Mouse (Mus musculus): Measurements from ENCODE around the gene Prkar1a.
"Not testable (repeated sequence)": the region's sequence is repeated elsewhere in the genome, so short reads cannot be mapped to it uniquely, and the experiment has no call there.

Prkar1a gene

GRCm38 (mm10) chr11:109649206-109649605 is at the start of gene Prkar1a:
TSS of gene Prkar1a (plus strand) at chr11:109649405.
- DNase-seq (ENCODE audit: extremely low spot score, low read depth, low spot score) = no peak

DNA sequence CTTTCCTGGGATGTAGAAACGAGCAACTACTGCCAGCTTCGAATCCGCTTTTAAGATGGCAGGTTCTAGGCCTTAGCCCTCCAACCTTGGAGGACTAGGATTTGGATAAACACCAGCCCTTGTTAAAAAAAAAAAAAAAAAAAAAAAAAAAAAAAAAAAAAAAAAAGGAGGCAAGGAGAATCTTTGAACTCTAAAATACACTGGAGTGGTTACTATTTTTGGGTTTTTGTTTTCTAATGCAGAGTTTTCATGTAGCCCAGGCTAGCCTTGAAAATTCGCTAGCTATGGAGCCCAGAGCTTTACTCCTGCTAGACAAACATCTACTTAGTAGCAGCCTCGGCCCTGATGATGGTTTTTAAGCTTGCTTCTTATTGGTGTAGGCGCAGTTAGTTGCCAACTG is 41.6 kb upstream of the Prkar1a start:
- DNase-seq (ENCODE audit: extremely low spot score, low read depth, low spot score) = no peak

GRCm38 (mm10) chr11:109608976-109609625 is 40.1 kb upstream of the Prkar1a start:
- DNase-seq (ENCODE audit: extremely low spot score, low read depth, low spot score) = no peak

GRCm38 (mm10) chr11:109610046-109610794 is 39.0 kb upstream of the Prkar1a start:
- no peak for DNase-seq (ENCODE audit: extremely low spot score, low read depth, low spot score)

DNA sequence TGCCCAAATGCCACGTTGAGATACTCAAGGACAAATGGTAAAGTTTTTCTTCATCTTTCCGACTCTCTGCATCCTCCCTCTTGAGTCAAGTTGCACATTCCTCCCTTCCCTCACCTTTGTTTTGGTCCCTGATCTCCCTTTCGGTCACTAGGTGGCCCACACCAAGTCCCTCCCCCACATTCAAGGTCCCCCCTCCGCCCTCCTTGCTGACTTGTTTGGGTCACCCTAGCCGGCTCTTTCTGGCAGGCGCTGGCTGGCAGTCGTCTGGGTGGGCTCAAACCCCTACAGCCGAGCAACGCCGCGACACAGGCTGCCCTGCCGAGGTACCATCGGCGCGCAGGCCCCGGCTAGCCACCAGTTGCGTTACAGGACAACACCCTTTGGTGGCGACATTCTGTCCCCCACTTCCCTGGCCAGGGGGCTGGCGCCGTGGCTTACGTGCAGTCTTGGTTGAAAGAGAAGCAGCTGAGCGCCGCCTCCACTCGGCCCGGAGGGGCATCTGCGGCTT is 38.4 kb upstream of the Prkar1a start:
- DNase-seq (ENCODE audit: extremely low spot score, low read depth, low spot score) = no peak

- peak; percentile 85 for DNase-seq (ENCODE audit: extremely low spot score, low read depth, low spot score)
These were observed 37.7 kb upstream of the Prkar1a start, which contains the start of gene Wipi1 for GRCm38 (mm10) chr11:109611303-109612149. TSS of gene Wipi1 (minus strand) at chr11:109611967.

DNA sequence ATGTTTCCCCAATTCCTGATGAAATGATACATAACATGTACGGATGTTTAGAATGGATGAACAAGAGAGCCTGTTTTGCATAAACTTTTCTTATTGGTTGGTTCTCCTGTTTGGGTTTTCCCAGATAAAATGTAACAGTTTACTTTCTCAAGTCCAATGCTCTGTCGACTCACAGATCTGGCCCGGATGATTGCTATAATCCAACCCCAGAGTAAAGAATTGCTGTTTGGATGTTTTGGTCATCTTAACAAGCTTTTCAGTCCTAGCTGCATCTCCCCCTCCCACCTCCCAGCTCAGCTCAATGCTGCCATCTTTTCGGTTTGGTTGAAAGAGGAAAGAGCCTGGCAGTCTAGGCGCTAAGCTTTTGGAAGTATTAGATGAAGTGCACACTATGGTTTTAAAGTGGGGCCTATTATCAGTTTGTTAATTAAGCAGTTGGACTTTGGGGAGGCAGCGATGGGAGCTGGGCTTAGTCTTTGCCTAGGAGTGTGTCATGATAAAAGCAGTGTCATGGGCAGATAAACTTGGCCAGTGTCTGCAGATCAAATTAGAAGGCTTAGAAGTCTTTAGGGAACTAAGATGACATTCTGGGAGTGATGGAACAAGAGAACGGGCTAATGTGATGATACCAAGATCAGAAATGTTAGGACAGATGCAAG is 36.2 kb upstream of the Prkar1a start:
- no peak for DNase-seq (ENCODE audit: extremely low spot score, low read depth, low spot score)

DNA sequence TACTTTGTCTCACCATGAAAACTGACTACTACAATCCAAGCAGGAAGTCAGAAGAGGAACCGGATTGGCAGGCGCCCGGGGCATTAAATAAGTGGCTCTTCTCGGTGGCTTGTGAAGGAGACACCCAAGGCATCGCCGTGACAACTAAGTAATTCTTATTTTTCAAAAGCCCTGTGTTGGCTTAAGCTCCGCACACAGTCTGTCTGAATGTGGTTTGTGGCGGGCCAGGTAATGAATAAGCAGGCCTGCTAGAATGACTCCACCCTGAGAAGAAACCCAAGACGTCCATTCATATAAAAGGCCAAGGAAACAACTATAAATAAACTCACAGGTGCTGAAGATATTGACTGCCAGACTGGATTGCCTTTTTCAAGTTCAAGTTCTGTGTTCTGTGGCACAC is 33.9 kb upstream of the Prkar1a start:
- no peak for DNase-seq (ENCODE audit: extremely low spot score, low read depth, low spot score)

GRCm38 (mm10) chr11:109616352-109616751 is 32.9 kb upstream of the Prkar1a start:
- DNase-seq (ENCODE audit: extremely low spot score, low read depth, low spot score) = no peak

DNA sequence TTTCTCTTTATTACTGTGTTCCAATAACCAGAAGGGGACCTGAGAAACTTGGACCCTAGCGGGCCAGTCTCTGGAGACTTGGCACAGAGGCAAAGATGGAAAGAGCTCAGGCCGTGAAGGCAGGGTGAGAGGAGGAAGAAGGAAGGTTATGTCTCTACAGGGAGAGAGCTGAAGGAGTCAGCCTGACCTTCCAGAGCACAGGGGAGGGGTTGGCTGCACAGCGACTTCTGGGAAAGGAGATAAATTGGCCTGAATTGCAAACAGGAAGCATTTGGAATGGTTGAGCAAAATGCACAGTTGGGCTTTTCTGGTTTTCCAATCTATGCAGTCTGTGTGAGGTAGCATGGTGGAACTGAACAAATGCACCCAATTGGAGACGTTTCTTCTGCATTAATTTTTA is 32.4 kb upstream of the Prkar1a start:
- no peak for DNase-seq (ENCODE audit: extremely low spot score, low read depth, low spot score)

GRCm38 (mm10) chr11:109619055-109619454 is 30.1 kb upstream of the Prkar1a start:
- DNase-seq (ENCODE audit: extremely low spot score, low read depth, low spot score) = not testable (repeated sequence)

DNA sequence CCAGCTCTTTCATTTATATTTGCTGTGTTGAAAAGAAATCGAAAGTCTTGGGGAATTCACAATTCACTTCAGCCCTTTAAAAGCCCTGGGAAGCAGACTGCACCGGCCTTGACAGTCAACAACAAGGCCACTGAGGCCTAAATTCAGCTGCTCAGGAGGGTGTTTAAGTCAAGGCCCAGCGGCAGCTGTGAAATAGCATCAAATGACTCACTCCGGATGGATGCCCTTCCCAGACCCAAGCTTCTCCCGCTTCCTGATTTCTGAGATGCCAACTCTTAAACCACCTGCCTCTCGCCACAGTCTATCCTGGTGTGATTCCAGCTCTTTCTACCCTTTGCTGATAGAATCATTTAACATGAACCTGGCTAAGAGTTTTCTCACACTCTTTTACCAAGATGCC is 28.8 kb upstream of the Prkar1a start:
- DNase-seq (ENCODE audit: extremely low spot score, low read depth, low spot score) = no peak

GRCm38 (mm10) chr11:109621183-109621582 is 28.0 kb upstream of the Prkar1a start:
- no peak for DNase-seq (ENCODE audit: extremely low spot score, low read depth, low spot score)

DNA sequence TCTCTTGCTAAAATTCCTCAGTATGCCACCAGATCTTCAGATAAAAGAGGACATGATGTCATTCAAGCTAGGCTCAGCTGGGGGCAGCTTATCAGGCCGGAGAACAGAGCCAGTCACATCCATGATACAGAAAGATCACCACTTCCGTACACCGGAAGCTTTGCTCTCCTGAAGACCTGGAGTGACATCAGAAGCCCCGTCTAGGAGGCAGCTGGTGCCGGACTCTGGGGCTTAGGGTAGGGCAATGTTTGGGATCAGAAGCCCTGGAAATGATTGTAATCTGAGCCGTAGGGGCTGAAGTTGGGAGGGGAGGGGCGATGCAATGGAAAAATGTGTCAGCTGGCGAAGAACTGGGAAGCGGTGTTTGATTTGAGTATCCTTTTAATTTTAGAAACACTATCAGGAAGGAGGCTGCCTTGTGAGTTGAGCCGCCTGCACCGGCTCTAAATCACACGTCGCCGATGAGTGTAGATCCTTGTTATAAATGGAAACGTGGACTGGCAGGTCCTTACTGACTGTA is 26.6 kb upstream of the Prkar1a start:
- DNase-seq (ENCODE audit: extremely low spot score, low read depth, low spot score) = no peak

- DNase-seq (ENCODE audit: extremely low spot score, low read depth, low spot score) = no peak
These were observed 26.0 kb upstream of the Prkar1a start for GRCm38 (mm10) chr11:109623238-109623637.

- DNase-seq (ENCODE audit: extremely low spot score, low read depth, low spot score) = no peak
These were observed 21.6 kb upstream of the Prkar1a start for GRCm38 (mm10) chr11:109627648-109628047.

GRCm38 (mm10) chr11:109628099-109628498 is 21.1 kb upstream of the Prkar1a start:
- no peak for DNase-seq (ENCODE audit: extremely low spot score, low read depth, low spot score)

GRCm38 (mm10) chr11:109629021-109629521 is 20.1 kb upstream of the Prkar1a start:
- DNase-seq (ENCODE audit: extremely low spot score, low read depth, low spot score) = no peak

GRCm38 (mm10) chr11:109634928-109635327 is 14.3 kb upstream of the Prkar1a start:
- DNase-seq (ENCODE audit: extremely low spot score, low read depth, low spot score) = no peak

GRCm38 (mm10) chr11:109635871-109636395 is 13.3 kb upstream of the Prkar1a start:
- no peak for DNase-seq (ENCODE audit: extremely low spot score, low read depth, low spot score)

Measured in hindlimb bud, embryonic 11.5 days (tissue).